Mouse (Mus musculus) embryonic facial prominence, embryonic 11.5 days (tissue): Measurements from ENCODE around the gene Plscr5. TPM values are rescaled to one million over a fixed set of nuclear protein-coding genes. Genes with fewer than 3 reads are reported as not detected.
"Not testable (repeated sequence)": the region's sequence is repeated elsewhere in the genome, so short reads cannot be mapped to it uniquely, and the experiment has no call there.

Experiments
- ATAC-seq: fragments of 200-750 bp; cut with Nextera tagmentation; replicated peaks from 2 replicates; pipeline ENCODE4 v1.8.0; 2017; ENCODE audit warnings: low read depth; ENCODE audit not compliant: insufficient number of reproducible peaks, low FRiP score, low TSS enrichment
- DNase-seq: peaks from one replicate; pipeline ENCODE4 v3.0.0-alpha.2; 2015; ENCODE audit warnings: low spot score
- H3K27ac ChIP-seq: fragments of 300-500 bp; sonication (generic); replicated peaks from 2 replicates; pipeline ENCODE4 v1.5.1; 2014; ENCODE audit warnings: mild to moderate bottlenecking, low read depth, low read length, control low read depth
- H3K27me3 ChIP-seq: fragments of 300-500 bp; sonication (generic); 2 replicates; pipeline ENCODE4 v1.6.1; 2014; ENCODE audit warnings: mild to moderate bottlenecking, low read length, moderate library complexity, mixed read lengths; ENCODE audit not compliant: control insufficient read depth, insufficient read depth
- H3K36me3 ChIP-seq: fragments of 300-500 bp; sonication (generic); replicated peaks from 2 replicates; pipeline ENCODE4 v1.6.1; 2014; ENCODE audit warnings: low read depth, mild to moderate bottlenecking, low read length, moderate library complexity, mixed read lengths; ENCODE audit not compliant: control insufficient read depth, insufficient read depth
- H3K4me1 ChIP-seq: fragments of 300-500 bp; sonication (generic); 2 replicates; pipeline ENCODE4 v1.6.1; 2014; ENCODE audit warnings: low read length, mixed read lengths; ENCODE audit not compliant: control insufficient read depth, insufficient read depth
- H3K4me2 ChIP-seq: fragments of 300-500 bp; sonication (generic); 2 replicates; pipeline ENCODE4 v1.6.1; 2014; ENCODE audit warnings: low read depth, mild to moderate bottlenecking, control low read depth, low read length, moderate library complexity
- H3K4me3 ChIP-seq: fragments of 300-500 bp; sonication (generic); 2 replicates; pipeline ENCODE4 v1.5.1; 2014; ENCODE audit warnings: low read depth, low read length, control low read depth
- H3K9ac ChIP-seq: fragments of 300-500 bp; sonication (generic); replicated peaks from 2 replicates; pipeline ENCODE4 v1.6.1; 2014; ENCODE audit warnings: mild to moderate bottlenecking, control low read depth, low read length
- H3K9me3 ChIP-seq: fragments of 300-500 bp; sonication (generic); replicated peaks from 2 replicates; pipeline ENCODE4 v1.6.1; 2016; ENCODE audit warnings: mild to moderate bottlenecking, low read length, inconsistent platforms, mixed read lengths; ENCODE audit not compliant: control insufficient read depth
- whole genome bisulfite sequencing: fragments of 180-500 bp; shearing (Covaris S2); extraction: QIAGEN DNeasy Blood & Tissue Kit; methylation state at CpG from one replicate; pipeline ENCODE4 v1.1.7; 2014; 5-methylcytosine and 5-hydroxymethylcytosine counted together
- polyA plus RNA-seq: library from polyadenylated mRNA; unstranded; fragments of >200 nt; fragmentation: Nextera tagmentation; extraction: Ambion mirVana; gene quantifications from 2 replicates; pipeline ENCODE4 v1.2.1, GENCODE M21; 2014

Gene Plscr5
- not detected in 2 replicates for polyA plus RNA-seq

GRCm38 (mm10) chr9:92192636-92193035 is at the start of gene Plscr5:
Gene Plscr5, plus strand, starts transcription at chr9:92192936.
- not testable (repeated sequence) for DNase-seq, H3K4me1 ChIP-seq, ATAC-seq, H3K4me3 ChIP-seq, H3K27ac ChIP-seq, H3K36me3 ChIP-seq, H3K4me2 ChIP-seq, H3K9me3 ChIP-seq, H3K27me3 ChIP-seq, H3K9ac ChIP-seq
- WGBS: 81% methylated on average over 9 of the region's 9 CpGs

GRCm38 (mm10) chr9:92147555-92148248 is 45.0 kb upstream of the Plscr5 start:
- ATAC-seq (no peak), DNase-seq (peak; percentile 68)
- 22% methylated on average over 7 of the region's 7 CpGs for WGBS
- H3K4me3 ChIP-seq: no peak overlapping the region
- no peak overlapping the region for H3K9ac ChIP-seq
- H3K9me3 ChIP-seq: no peaks in the 10 kb centered on the region
- H3K27ac ChIP-seq: no peak overlapping the region
- H3K27me3 ChIP-seq: no peaks in the 10 kb centered on the region
- no peaks in the 10 kb centered on the region for H3K36me3 ChIP-seq
- H3K4me2 ChIP-seq: no peak overlapping the region
- H3K4me1 ChIP-seq: no peaks in the 10 kb centered on the region

GRCm38 (mm10) chr9:92162213-92162612 is 30.5 kb upstream of the Plscr5 start:
- WGBS: 44% methylated on average over 4 of the region's 4 CpGs

GRCm38 (mm10) chr9:92173318-92173985 is 19.3 kb upstream of the Plscr5 start:
- 95% methylated on average over 3 of the region's 3 CpGs for WGBS
- no peaks in the 10 kb centered on the region for H3K9me3 ChIP-seq
- H3K4me3 ChIP-seq: no peak overlapping the region
- no peak overlapping the region for H3K9ac ChIP-seq
- H3K4me1 ChIP-seq: no peaks in the 10 kb centered on the region
- peak; percentile 70 for ATAC-seq
- H3K36me3 ChIP-seq: no peaks in the 10 kb centered on the region
- H3K27ac ChIP-seq: no peak overlapping the region
- DNase-seq: no peak
- H3K27me3 ChIP-seq: no peaks in the 10 kb centered on the region
- H3K4me2 ChIP-seq: no peak overlapping the region

More at GRCm38 (mm10) chr9:92162213-92162612, 30.5 kb upstream of the Plscr5 start:
- no peak overlapping the region for H3K4me3 ChIP-seq
- H3K27ac ChIP-seq: no peak overlapping the region
- DNase-seq (peak; percentile 4), ATAC-seq (no peak)
- no peaks in the 10 kb centered on the region for H3K4me1 ChIP-seq
- H3K9ac ChIP-seq: no peak overlapping the region
- no peaks in the 10 kb centered on the region for H3K36me3 ChIP-seq
- H3K9me3 ChIP-seq: no peaks in the 10 kb centered on the region
- no peak overlapping the region for H3K4me2 ChIP-seq
- no peaks in the 10 kb centered on the region for H3K27me3 ChIP-seq

- Histone ChIP-seq H3K9ac (no peak overlapping the region), H3K4me1 (no peaks in the 10 kb centered on the region), H3K27ac (no peak overlapping the region), H3K9me3 (no peaks in the 10 kb centered on the region), H3K4me3 (no peak overlapping the region), H3K4me2 (no peak overlapping the region), H3K36me3 (no peaks in the 10 kb centered on the region), H3K27me3 (no peaks in the 10 kb centered on the region)
- peak; percentile 61 for DNase-seq
- 57% methylated on average over 15 of the region's 15 CpGs for WGBS
- ATAC-seq: peak; percentile 71; the same call in 1 of the 2 replicates
Measured at GRCm38 (mm10) chr9:92174176-92175075, 18.3 kb upstream of the Plscr5 start.

GRCm38 (mm10) chr9:92178861-92179469 is 13.8 kb upstream of the Plscr5 start:
- Histone ChIP-seq H3K9me3 (no peaks in the 10 kb centered on the region), H3K4me2 (no peak overlapping the region), H3K27ac (no peak overlapping the region), H3K4me1 (no peaks in the 10 kb centered on the region), H3K36me3 (no peaks in the 10 kb centered on the region), H3K9ac (no peak overlapping the region), H3K4me3 (no peak overlapping the region), H3K27me3 (no peaks in the 10 kb centered on the region)
- DNase-seq: peak; percentile 52
- no peak for ATAC-seq
- 79% methylated on average over 2 of the region's 2 CpGs for WGBS

GRCm38 (mm10) chr9:92191295-92191694 is 1.4 kb upstream of the Plscr5 start:
- H3K9ac ChIP-seq: no peak overlapping the region
- no peak overlapping the region for H3K4me2 ChIP-seq
- H3K27me3 ChIP-seq: no peaks in the 10 kb centered on the region
- no peaks in the 10 kb centered on the region for H3K36me3 ChIP-seq
- H3K9me3 ChIP-seq: no peaks in the 10 kb centered on the region
- ATAC-seq (no peak), DNase-seq (no peak)
- WGBS: 82% methylated on average over 2 of the region's 2 CpGs
- H3K27ac ChIP-seq: no peak overlapping the region
- no peak overlapping the region for H3K4me3 ChIP-seq
- no peaks in the 10 kb centered on the region for H3K4me1 ChIP-seq
